11 mouse cellular contexts compared by ENCODE assay signal in the genomic region with DNA sequence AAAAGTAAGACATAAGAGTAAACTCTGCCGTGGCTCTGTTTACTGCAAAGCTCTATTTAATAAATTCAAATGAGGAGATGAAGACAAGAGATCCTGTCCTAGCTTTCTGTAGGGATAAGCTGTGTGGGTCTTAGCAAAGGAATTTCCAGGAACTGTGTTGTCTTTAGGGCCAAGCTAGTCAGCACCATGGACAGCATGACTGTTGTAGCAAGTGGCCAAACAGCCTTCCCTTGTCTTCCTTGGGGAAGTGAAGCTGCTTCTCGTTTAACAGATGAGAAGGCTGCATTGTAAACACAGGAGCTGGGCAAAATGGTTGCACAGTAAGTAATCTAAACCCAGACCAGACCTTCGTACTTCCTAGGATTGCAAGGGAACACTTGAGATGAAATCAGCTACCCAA.
DNase-seq lines count a peak whose midpoint lies in the region; ATAC-seq and TF ChIP-seq lines count a peak whose summit lies in the region.
"Had no signal": no experiment of that assay in that cellular context is flagged by ENCODE, and none has a peak within 500 bp of the region (broad histone marks: within the 10 kb centered on the region; RNA-seq: fewer than 3 reads in every experiment).

No protein-coding gene starts in this region.

- no peak overlapping the region for H3K4me2 ChIP-seq in hindbrain, postnatal 0 days (ENCODE audit: low read depth, low read length)
- H3K4me2 ChIP-seq: embryonic facial prominence, embryonic 13.5 days; heart, embryonic 15.5 days; liver, embryonic 13.5 days had no signal

- no peak for TF ChIP-seq CTCF in hindbrain, postnatal 0 days (IDR thresholded peaks at IDR 0.05; ENCODE audit: low read depth)

- 50% methylated on average over 3 of the region's 3 CpGs for WGBS in hindbrain, postnatal 0 days

- H3K36me3 ChIP-seq in hindbrain, postnatal 0 days (ENCODE audit: insufficient read depth, low read length): no peaks in the 10 kb centered on the region
- H3K36me3 ChIP-seq: embryonic facial prominence, embryonic 13.5 days; heart, embryonic 15.5 days; liver, embryonic 13.5 days had no signal

- H3K27me3 ChIP-seq in hindbrain, postnatal 0 days (ENCODE audit: insufficient read depth, low read length): no peaks in the 10 kb centered on the region
- H3K27me3 ChIP-seq: embryonic facial prominence, embryonic 13.5 days; heart, embryonic 15.5 days; liver, embryonic 13.5 days had no signal

- H3K4me1 ChIP-seq in hindbrain, postnatal 0 days (ENCODE audit: insufficient read depth, low read length): no peaks in the 10 kb centered on the region
- H3K4me1 ChIP-seq: embryonic facial prominence, embryonic 13.5 days; heart, embryonic 15.5 days; liver, embryonic 13.5 days had no signal

- no peak overlapping the region for H3K4me3 ChIP-seq in hindbrain, postnatal 0 days (ENCODE audit: low read length)
- H3K4me3 ChIP-seq: embryonic facial prominence, embryonic 13.5 days; heart, embryonic 15.5 days; liver, embryonic 13.5 days had no signal

- no peak overlapping the region for H3K9ac ChIP-seq in hindbrain, postnatal 0 days (replicated peaks; ENCODE audit: low read length)
- H3K9ac ChIP-seq: embryonic facial prominence, embryonic 13.5 days; heart, embryonic 15.5 days; liver, embryonic 13.5 days had no signal

- H3K27ac ChIP-seq in hindbrain, postnatal 0 days: no peak overlapping the region
- H3K27ac ChIP-seq: embryonic facial prominence, embryonic 13.5 days; heart, embryonic 15.5 days; liver, embryonic 13.5 days had no signal

- H3K9me3 ChIP-seq in hindbrain, postnatal 0 days (ENCODE audit: low read length): no peaks in the 10 kb centered on the region
- H3K9me3 ChIP-seq: embryonic facial prominence, embryonic 13.5 days; heart, embryonic 15.5 days had no signal

- ATAC-seq in hindbrain, postnatal 0 days: no peak

- peak; percentile 52 for DNase-seq in adrenal gland, postnatal 14 days
- DNase-seq in adrenal gland, postnatal 25 days: no peak
- peak; percentile 1 to 39 for DNase-seq in kidney, postnatal 36 days
- DNase-seq in kidney, adult 11 months: no peak
- DNase-seq in NIH3T3 (ENCODE audit: low read depth): peak; percentile 82
- DNase-seq in hindbrain, postnatal 0 days (ENCODE audit: low spot score): peak; percentile 67
- DNase-seq in natural killer cell, adult 2 months (ENCODE audit: low spot score in 2 of 2): no peak
- no peak for DNase-seq in spleen, postnatal 36 days (ENCODE audit: low spot score in 2 of 2)
- DNase-seq: liver, embryonic 13.5 days had no signal

Comparison
In these comparisons a context has a peak if more than half of its experiments do, and no peak if none do; other contexts are left out.
1. DNase-seq: peak in adrenal gland, postnatal 14 days (single experiment), kidney, postnatal 36 days (2 of 2), NIH3T3 (single experiment) and hindbrain, postnatal 0 days (single experiment); none in adrenal gland, postnatal 25 days (single experiment), kidney, adult 11 months (single experiment), natural killer cell, adult 2 months (0 of 2) and spleen, postnatal 36 days (0 of 2).